Mouse (Mus musculus): ENCODE measurements around the gene Abca13.
"Not testable (repeated sequence)": the region's sequence is repeated elsewhere in the genome, so short reads cannot be mapped to it uniquely, and the experiment has no call there.

Abca13 gene

GRCm38 (mm10) chr11:9285204-9285603 is 93.5 kb downstream of the Abca13 start:
- no peak for ATAC-seq (ENCODE audit: insufficient number of reproducible peaks, low FRiP score, low TSS enrichment)

- no peak for ATAC-seq (ENCODE audit: insufficient number of reproducible peaks, low FRiP score, low TSS enrichment)
Measured at GRCm38 (mm10) chr11:9285759-9286158, 94.0 kb downstream of the Abca13 start.

GRCm38 (mm10) chr11:9291168-9291567 is 99.4 kb downstream of the Abca13 start:
- ATAC-seq (ENCODE audit: insufficient number of reproducible peaks, low FRiP score, low TSS enrichment) = no peak

- no peak for ATAC-seq (ENCODE audit: insufficient number of reproducible peaks, low FRiP score, low TSS enrichment)
Measured at GRCm38 (mm10) chr11:9299615-9300014, 107.9 kb downstream of the Abca13 start.

GRCm38 (mm10) chr11:9305450-9305849 is 113.7 kb downstream of the Abca13 start:
- ATAC-seq (ENCODE audit: insufficient number of reproducible peaks, low FRiP score, low TSS enrichment) = no peak

GRCm38 (mm10) chr11:9316545-9316944 is 124.8 kb downstream of the Abca13 start:
- no peak for ATAC-seq (ENCODE audit: insufficient number of reproducible peaks, low FRiP score, low TSS enrichment)

GRCm38 (mm10) chr11:9317076-9317929 is 125.6 kb downstream of the Abca13 start:
- peak; percentile 61; the same call in 1 of the 2 replicates for ATAC-seq (ENCODE audit: insufficient number of reproducible peaks, low FRiP score, low TSS enrichment)

- ATAC-seq (ENCODE audit: insufficient number of reproducible peaks, low FRiP score, low TSS enrichment) = no peak
Measured at GRCm38 (mm10) chr11:9338151-9338550, 146.4 kb downstream of the Abca13 start.

- ATAC-seq (ENCODE audit: insufficient number of reproducible peaks, low FRiP score, low TSS enrichment) = no peak
Measured at GRCm38 (mm10) chr11:9347724-9348123, 156.0 kb downstream of the Abca13 start.

GRCm38 (mm10) chr11:9373160-9373559 is 181.4 kb downstream of the Abca13 start:
- ATAC-seq (ENCODE audit: insufficient number of reproducible peaks, low FRiP score, low TSS enrichment) = no peak

GRCm38 (mm10) chr11:9374426-9374825 is 182.7 kb downstream of the Abca13 start:
- ATAC-seq (ENCODE audit: insufficient number of reproducible peaks, low FRiP score, low TSS enrichment) = not testable (repeated sequence)

- ATAC-seq (ENCODE audit: insufficient number of reproducible peaks, low FRiP score, low TSS enrichment) = no peak
Measured at GRCm38 (mm10) chr11:9388520-9388919, 196.8 kb downstream of the Abca13 start.

GRCm38 (mm10) chr11:9416946-9417345 is 225.2 kb downstream of the Abca13 start:
- no peak for ATAC-seq (ENCODE audit: insufficient number of reproducible peaks, low FRiP score, low TSS enrichment)

GRCm38 (mm10) chr11:9420205-9420604 is 228.5 kb downstream of the Abca13 start:
- ATAC-seq (ENCODE audit: insufficient number of reproducible peaks, low FRiP score, low TSS enrichment) = no peak

GRCm38 (mm10) chr11:9427411-9427810 is 235.7 kb downstream of the Abca13 start:
- ATAC-seq (ENCODE audit: insufficient number of reproducible peaks, low FRiP score, low TSS enrichment) = no peak

- no peak for ATAC-seq (ENCODE audit: insufficient number of reproducible peaks, low FRiP score, low TSS enrichment)
Measured at GRCm38 (mm10) chr11:9432807-9433206, 241.1 kb downstream of the Abca13 start.

- ATAC-seq (ENCODE audit: insufficient number of reproducible peaks, low FRiP score, low TSS enrichment) = no peak
Measured at GRCm38 (mm10) chr11:9436617-9437016, 244.9 kb downstream of the Abca13 start.

- ATAC-seq (ENCODE audit: insufficient number of reproducible peaks, low FRiP score, low TSS enrichment) = no peak
Measured at GRCm38 (mm10) chr11:9439781-9440180, 248.0 kb downstream of the Abca13 start.

GRCm38 (mm10) chr11:9441192-9441591 is 249.4 kb downstream of the Abca13 start:
- ATAC-seq (ENCODE audit: insufficient number of reproducible peaks, low FRiP score, low TSS enrichment) = no peak

GRCm38 (mm10) chr11:9472400-9472799 is 280.7 kb downstream of the Abca13 start:
- ATAC-seq (ENCODE audit: insufficient number of reproducible peaks, low FRiP score, low TSS enrichment) = no peak

GRCm38 (mm10) chr11:9481511-9481910 is 289.8 kb downstream of the Abca13 start:
- ATAC-seq (ENCODE audit: insufficient number of reproducible peaks, low FRiP score, low TSS enrichment) = no peak

Measured in cerebellum, adult (tissue).